Mouse (Mus musculus) forelimb bud, embryonic 11.5 days (tissue): ENCODE measurements around the gene Tns3.

Experiments used
- DNase-seq: peaks from one replicate; pipeline ENCODE4 v3.0.0-alpha.2; 2012; ENCODE audit warnings: low read depth, low spot score

The Tns3 gene

DNA sequence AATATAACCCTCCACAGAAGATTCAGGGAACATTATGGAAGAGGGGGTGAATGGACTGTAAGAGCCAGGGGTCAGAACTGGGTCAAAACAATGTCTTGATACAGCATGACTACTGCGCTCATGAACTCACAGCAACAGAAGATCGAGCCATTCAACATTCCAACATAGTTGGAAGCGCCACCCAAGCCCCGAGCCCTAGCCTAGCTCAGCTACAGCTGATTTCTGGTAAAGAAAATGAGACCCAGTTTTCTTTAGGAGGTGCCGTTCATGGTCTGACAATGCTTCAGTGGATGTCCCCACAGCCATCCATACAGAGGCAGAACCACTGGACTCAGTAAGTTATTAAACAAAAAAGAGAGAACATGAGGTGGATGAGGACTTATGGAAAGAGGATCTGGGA is 224.1 kb downstream of the Tns3 start:
- DNase-seq, result no peak

DNA sequence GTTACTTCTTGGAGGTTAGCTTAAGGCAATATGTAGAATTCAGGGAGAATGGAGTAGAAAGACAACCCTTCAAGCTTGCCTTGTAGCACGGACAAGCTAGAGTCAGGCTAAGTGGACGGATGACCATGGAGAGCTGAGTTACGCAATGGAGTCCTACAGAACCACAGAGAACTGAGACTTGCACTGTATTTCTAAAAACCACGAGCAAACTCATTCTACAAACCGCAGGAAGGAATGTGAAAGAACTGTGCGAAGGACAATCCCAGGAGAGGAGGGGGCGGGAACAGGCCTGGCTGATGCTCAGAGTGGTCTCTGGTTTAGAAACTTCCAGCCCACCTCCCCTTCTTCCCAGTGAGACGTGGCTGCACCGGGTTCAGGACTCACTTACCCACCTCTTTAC is 225.3 kb downstream of the Tns3 start:
- no peak for DNase-seq

DNA sequence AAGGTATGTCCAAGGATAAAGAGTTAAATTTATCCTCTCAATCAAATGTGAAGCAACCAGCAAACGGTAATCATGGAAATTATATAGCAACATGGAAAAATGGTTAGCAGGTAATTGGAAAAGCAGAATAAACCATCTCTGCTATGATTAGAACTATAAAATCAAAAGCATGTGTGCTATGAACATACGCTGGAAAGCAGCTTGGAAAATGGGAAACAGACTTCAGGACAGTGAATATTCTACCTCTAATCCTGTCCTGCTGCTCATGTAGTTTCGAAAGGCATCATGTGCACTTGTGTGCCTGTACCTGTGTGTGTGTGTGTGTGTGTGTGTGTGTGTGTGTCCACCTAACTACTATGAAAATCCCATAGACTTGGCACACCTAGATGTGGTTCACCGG is 226.1 kb downstream of the Tns3 start:
- DNase-seq, result no peak

DNA sequence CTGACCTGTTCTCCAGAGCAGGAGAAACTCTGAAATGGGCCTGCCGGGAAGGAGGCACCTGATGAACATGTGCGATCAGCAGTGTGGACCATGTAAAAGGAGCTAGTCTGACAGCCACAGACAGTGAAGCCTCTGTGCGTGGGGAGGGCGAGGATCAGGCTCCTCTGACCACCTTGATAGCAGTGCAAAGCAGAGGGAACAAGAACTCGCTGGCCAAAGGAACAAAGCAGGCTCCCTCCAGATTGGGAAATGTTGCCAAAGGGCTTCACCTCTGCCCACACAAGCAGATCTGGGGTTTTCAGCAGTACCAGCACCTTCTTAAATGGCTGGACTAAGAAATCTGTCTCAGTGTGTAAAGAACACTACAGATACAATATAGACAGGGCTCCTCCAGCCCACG is 229.2 kb downstream of the Tns3 start:
- DNase-seq, result no peak

DNA sequence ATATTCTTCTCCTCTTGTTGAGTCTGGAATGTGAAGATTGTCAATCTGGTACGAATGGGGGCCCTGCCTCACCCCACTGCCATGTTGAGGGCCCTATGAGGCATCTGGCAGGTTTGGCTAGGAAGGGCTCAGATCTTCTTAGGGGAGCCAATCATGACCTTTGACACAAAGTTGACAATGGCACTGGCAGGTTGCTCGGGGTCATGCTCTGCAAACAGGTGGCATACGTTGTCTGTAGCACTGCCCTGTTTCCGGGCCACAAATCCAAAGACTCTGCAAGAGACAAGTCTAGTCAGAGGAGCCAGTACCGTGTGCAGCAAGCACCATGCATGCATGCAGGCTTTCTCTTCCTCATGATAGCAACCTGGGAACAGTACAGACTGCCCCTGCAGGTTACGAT is 230.0 kb downstream of the Tns3 start:
- DNase-seq, result no peak

DNA sequence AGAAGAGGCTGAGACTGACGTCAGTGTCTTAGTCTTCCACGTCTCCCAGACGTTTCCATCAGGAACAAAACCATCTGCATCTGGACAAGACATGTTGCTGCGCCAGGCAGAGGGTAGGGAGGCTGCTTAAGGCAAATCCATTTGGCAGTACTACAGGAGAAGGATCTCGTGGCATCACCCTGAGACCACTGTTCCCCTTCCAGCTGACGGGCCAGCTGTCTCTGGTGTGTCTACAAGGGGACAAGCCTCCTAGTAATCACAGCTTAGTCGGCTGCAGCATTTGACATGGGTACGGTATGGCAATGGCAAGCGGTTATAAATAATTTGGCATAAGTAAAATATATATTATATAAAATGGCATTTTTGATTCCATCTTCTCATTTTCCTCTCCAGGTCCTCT is 230.9 kb downstream of the Tns3 start:
- DNase-seq, result no peak

DNA sequence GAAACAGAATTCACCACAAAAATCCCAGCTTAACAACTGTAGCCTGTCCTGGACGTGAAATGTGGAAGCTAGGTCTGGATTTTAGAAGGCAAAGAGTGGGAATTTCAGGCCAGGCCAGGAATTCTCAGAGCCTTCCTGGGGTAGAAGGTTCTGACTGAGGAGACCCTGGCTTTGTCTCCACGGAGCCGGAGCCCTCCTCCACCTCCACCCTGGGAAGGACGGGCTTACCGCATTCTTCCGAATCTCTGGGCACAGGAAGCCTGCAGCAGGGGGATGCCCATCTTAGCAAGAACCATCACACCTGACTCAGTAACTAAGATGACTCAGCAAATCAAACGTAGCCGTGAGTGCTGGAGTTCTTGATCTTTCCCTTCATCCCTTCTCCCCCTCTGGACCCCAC is 231.4 kb downstream of the Tns3 start:
- no peak for DNase-seq

DNA sequence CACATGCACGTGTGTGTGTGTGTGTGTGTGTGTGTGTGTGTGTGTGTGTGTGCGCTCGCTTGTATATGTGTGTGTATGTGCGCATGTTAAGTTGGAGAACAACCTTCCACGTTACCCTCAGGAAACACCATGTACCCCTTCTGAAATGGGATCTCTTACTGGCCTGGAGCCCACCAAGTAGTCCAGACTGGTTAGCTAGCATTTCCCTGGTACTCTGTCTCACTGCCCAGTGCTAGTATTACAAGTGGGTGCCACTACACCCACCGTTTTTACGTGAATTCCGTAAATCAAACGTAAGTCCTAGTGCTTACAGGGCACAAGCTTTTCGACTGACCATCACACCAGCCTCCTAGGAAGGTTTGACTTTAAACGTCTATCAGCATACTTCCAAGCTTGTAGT is 236.7 kb downstream of the Tns3 start:
- DNase-seq, result no peak

DNA sequence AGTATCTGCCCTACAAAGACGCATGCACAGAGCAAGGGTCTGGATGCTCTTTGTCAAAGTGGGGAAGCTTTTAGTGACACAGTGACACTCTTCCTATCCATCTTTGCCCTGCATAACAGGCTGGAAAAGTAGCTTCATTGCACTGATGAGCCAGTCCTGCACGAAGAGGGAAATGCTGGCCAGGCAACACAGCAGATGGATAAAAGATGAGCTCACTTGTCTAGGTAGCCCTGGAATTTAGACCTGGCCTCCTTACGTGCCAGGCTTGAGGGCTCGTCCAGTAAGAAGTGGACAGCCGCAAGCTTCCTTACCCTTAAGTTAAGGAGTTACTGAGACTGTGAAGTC is 239.1 kb downstream of the Tns3 start:
- no peak for DNase-seq

DNA sequence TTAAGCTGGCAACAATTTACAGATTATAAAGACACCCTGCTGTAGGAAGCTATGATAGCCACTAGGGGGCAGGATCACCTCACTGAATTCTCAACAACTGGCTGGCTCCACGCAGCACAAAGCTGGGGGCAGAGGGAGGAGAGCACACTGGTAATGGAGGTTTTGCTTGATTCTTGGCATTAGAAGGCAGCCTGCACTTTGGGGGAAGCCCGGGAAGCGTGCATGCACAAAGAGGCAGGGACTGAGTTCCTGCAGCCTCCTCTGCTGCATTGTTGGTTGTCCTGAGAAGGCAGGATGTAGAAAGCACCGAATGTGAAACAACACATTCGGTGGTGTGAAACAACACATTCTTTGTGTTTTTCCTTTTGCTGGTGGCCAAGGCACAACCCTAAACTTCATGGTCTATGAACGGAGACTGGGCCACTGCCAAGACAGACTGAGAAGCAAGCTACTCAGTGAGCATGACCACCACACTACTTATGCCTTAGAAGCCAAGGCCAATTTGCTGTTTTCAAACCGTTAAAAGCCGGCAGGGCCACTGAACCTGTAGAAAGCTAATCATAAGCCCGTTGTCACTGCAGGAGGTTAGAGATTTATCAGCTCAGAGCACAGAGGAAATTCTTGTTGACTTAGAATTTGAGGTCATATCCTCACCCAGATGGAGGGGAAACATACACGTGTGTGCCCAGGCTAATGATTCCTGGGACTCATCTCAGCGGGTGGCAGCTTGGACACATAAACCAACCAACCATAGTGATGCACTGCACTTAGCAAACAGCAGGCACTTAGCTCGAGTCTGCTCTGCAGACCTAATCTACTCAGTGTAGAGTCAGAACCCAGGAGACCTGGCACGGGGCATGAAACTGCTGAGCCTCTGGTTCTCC is 239.8 kb downstream of the Tns3 start:
- DNase-seq, result peak; percentile 81

DNA sequence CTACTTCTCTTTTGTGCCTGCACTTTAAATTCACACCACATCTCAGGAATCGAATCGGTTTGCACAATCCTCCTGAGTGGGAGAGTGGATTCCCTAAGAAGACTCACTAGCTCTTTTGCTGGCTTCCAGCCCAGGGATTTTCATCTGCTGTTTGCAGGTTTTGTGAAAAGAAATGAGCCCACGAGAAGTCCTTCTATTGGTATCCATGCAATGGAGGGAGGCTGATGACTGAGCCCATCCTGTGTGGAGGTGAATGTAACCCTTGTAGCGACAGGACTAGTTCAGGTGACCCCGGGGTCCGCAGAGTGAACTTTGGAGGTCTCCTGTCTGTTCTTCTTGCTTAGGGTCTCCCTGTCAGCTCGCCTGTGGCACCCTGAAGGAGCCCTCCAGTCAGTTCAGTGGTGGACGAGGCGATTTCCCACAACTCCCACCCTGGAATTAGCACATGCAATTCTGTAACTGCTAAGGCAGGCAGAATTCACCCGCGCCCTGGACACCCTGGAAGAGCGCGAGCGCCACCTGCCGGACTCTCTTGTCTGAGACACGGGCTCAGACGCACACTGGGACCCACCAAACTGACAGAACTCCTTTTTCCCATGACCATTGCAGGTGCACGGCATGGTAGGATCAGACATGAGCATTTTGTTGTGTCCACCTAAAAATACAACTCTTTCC is 259.0 kb downstream of the Tns3 start:
- peak; percentile 79 for DNase-seq

DNA sequence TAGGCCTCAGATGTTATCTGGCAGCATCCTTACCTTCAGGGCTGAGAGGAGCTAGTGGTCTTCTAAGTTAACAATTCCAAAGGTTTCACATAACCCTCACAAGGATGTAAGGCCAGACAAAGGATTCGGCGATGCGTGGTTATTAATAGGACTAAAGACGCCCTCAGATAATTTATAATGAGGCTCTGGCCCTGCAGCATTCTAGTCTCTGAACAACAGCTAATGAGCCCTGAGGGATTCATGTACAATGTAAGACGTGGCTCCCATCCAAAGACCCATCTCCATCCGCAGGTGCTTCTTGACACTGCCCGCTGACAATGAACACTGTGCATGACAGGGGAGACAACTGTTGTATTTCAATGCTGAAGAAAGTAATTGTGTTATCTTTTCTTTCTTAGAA is 263.0 kb downstream of the Tns3 start:
- DNase-seq, result no peak

DNA sequence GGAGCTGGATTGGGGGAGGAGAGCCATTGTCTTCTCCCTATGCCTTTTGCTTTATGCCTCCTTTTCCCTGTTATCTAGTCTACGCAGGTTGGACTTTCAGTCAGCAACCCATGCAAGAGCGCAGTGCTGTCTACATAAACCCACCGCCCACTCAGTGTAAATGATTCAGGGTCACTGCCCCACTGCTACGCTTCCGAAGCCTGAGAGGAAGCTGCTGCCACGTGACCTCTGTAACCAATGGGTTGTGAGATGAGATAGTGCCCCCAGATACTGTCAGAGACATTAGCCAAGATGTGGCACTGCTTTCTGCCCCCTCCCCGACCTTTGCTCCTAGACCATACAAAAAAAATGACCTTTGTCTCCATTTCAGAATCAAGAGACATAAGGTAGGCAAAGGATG is 268.0 kb downstream of the Tns3 start:
- no peak for DNase-seq

DNA sequence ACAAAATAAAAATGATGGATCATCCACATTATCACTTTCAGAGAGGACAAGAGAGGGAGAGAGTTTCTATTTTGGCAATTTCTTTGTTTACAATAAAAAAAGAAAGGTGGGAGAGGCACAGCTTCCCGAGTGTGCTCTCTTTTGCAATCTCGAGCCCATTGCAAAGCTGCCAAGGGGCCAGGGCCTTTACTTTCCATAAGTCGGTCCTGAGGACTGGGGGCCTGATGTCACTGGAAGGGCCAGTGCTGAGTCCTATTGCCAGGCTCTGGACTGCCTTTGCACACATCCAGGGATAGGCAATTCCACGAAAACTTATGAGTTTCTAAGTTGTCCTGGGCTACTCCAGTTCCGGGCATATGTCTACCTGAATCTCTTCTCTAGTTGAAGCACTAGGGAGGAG is 272.8 kb downstream of the Tns3 start:
- no peak for DNase-seq

DNA sequence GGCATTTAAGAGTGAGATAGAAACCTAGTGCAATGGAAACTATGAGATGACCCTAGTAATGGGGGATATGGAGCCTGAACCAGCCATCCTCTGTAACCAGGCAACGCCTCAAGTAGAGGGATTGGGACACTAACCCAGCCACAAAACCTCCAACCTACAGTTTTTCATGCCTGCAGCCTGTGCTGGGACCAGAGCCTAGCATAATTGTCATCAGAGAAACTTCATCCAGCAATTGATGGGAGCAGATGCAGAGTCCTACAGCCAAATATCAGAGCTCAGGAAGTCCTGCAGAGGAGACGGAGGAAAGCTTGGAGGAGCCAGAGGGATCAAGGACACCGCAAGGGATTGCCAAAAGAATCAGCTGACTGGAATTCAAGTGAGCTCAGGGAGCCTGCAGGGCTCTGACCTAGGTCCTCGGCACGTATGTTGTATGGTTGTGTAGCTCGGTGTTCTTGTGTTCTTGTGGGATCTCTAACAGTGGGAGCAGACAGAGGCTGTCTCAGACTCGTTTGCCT is 278.4 kb downstream of the Tns3 start:
- DNase-seq, result no peak
